In genomic region chr11:46127621-46128547, GRCm38 (mm10) we compare ENCODE assay signal across 8 mouse cellular contexts. TPM values are rescaled to one million over a fixed set of nuclear protein-coding genes. Genes with fewer than 3 reads are reported as not detected.
A peak's percentile ranks its signal among the peaks of the same experiment; 100 is the strongest.
DNase-seq lines count a peak whose midpoint lies in the region; ATAC-seq and TF ChIP-seq lines count a peak whose summit lies in the region.

No protein-coding gene starts in this region.

- no peaks in the 10 kb centered on the region; the same call in 1 of the 2 replicates for H3K4me1 ChIP-seq in thymus, adult 2 months (replicated peaks; ENCODE audit: control insufficient read depth, insufficient read depth, low read length)
- no peaks in the 10 kb centered on the region for H3K4me1 ChIP-seq in lung, embryonic 14.5 days (ENCODE audit: insufficient read depth)
- no peaks in the 10 kb centered on the region for H3K4me1 ChIP-seq in stomach, embryonic 14.5 days (ENCODE audit: control insufficient read depth, insufficient read depth, low read length)
- H3K4me1 ChIP-seq in midbrain, embryonic 13.5 days (replicated peaks) = no peaks in the 10 kb centered on the region
- no peaks in the 10 kb centered on the region for H3K4me1 ChIP-seq in midbrain, postnatal 0 days (ENCODE audit: insufficient read depth, low read length)

- no peak for TF ChIP-seq CTCF in thymus, adult 2 months (IDR thresholded peaks at IDR 0.05; ENCODE audit: borderline replicate concordance, control insufficient read depth, extremely low read depth, insufficient read depth, low read length, poor library complexity)
- no peak for TF ChIP-seq CTCF in lung, embryonic 14.5 days (IDR thresholded peaks at IDR 0.05; ENCODE audit: low read depth)
- no peak for TF ChIP-seq CTCF in midbrain, postnatal 0 days (IDR thresholded peaks at IDR 0.05)

- no peaks in the 10 kb centered on the region for H3K9me3 ChIP-seq in lung, embryonic 14.5 days (ENCODE audit: low read depth, low read length)
- H3K9me3 ChIP-seq in stomach, embryonic 14.5 days (ENCODE audit: control insufficient read depth, low read depth, low read length) = no peaks in the 10 kb centered on the region
- H3K9me3 ChIP-seq in midbrain, embryonic 13.5 days = no peaks in the 10 kb centered on the region
- H3K9me3 ChIP-seq in midbrain, postnatal 0 days (ENCODE audit: low read length) = no peaks in the 10 kb centered on the region

- H3K9ac ChIP-seq in lung, embryonic 14.5 days = no peak overlapping the region
- H3K9ac ChIP-seq in stomach, embryonic 14.5 days (replicated peaks; ENCODE audit: low read depth, low read length) = no peak overlapping the region
- H3K9ac ChIP-seq in midbrain, embryonic 13.5 days (replicated peaks) = no peak overlapping the region
- no peak overlapping the region for H3K9ac ChIP-seq in midbrain, postnatal 0 days (replicated peaks; ENCODE audit: low read length, poor library complexity, severe bottlenecking)

- no peak for TF ChIP-seq POLR2A in thymus, adult 2 months (IDR thresholded peaks at IDR 0.05; ENCODE audit: control insufficient read depth, extremely low read depth, insufficient read depth, low read length, poor library complexity)

- no peaks in the 10 kb centered on the region for H3K27me3 ChIP-seq in thymus, adult 2 months (ENCODE audit: control insufficient read depth, insufficient read depth, low read length)
- no peaks in the 10 kb centered on the region for H3K27me3 ChIP-seq in lung, embryonic 14.5 days (ENCODE audit: insufficient read depth, low read length)
- no peaks in the 10 kb centered on the region for H3K27me3 ChIP-seq in stomach, embryonic 14.5 days (ENCODE audit: control insufficient read depth, insufficient read depth, low read length)
- H3K27me3 ChIP-seq in midbrain, embryonic 13.5 days = no peaks in the 10 kb centered on the region
- no peaks in the 10 kb centered on the region for H3K27me3 ChIP-seq in midbrain, postnatal 0 days (ENCODE audit: insufficient read depth, low read length)

- no peak overlapping the region for H3K4me3 ChIP-seq in thymus, adult 2 months (ENCODE audit: control insufficient read depth, insufficient read depth, low read length)
- H3K4me3 ChIP-seq in lung, embryonic 14.5 days (ENCODE audit: low read depth, low read length) = no peak overlapping the region
- H3K4me3 ChIP-seq in stomach, embryonic 14.5 days (ENCODE audit: low read depth, low read length) = no peak overlapping the region
- no peak overlapping the region for H3K4me3 ChIP-seq in midbrain, embryonic 13.5 days (replicated peaks)
- no peak overlapping the region for H3K4me3 ChIP-seq in midbrain, postnatal 0 days (ENCODE audit: low read depth, low read length)

- H3K36me3 ChIP-seq in thymus, adult 2 months (ENCODE audit: control insufficient read depth, insufficient read depth, low read length) = no peaks in the 10 kb centered on the region
- peaks cover 70% of the 10 kb centered on the region for H3K36me3 ChIP-seq in lung, embryonic 14.5 days (ENCODE audit: insufficient read depth)
- peaks cover 23% of the 10 kb centered on the region for H3K36me3 ChIP-seq in stomach, embryonic 14.5 days (ENCODE audit: control insufficient read depth, insufficient read depth, low read length)
- peaks cover 56% of the 10 kb centered on the region for H3K36me3 ChIP-seq in midbrain, embryonic 13.5 days
- H3K36me3 ChIP-seq in midbrain, postnatal 0 days (ENCODE audit: insufficient read depth, low read length) = peaks cover 16% of the 10 kb centered on the region

- peak; percentile 45 for ATAC-seq in lung, embryonic 14.5 days (ENCODE audit: insufficient read depth)
- peak; percentile 54; the same call in 1 of the 2 replicates for ATAC-seq in stomach, embryonic 14.5 days (ENCODE audit: insufficient number of reproducible peaks, insufficient read depth, low FRiP score, low read depth)
- no peak for ATAC-seq in midbrain, embryonic 13.5 days
- no peak for ATAC-seq in midbrain, postnatal 0 days (ENCODE audit: low FRiP score)

- no peak for DNase-seq in thymus, adult 2 months
- DNase-seq in thymus, postnatal 25 days = no peak
- peak; percentile 57 to 71 for DNase-seq in heart, postnatal 36 days
- peak; percentile 34 for DNase-seq in lung, embryonic 14.5 days
- DNase-seq in cerebellum, postnatal 25 days = no peak
- DNase-seq in midbrain, postnatal 0 days (ENCODE audit: low spot score) = no peak

- intact Hi-C loops in heart, postnatal 36 days (cut with DNase I) = loop anchor here (1.0 to 5.0 kb wide), 3 partner anchors 76 to 181 kb away; partner anchors contain the start of gene Gm12166

- no peak overlapping the region for H3K4me2 ChIP-seq in lung, embryonic 14.5 days
- H3K4me2 ChIP-seq in stomach, embryonic 14.5 days (replicated peaks; ENCODE audit: low read depth, low read length) = no peak overlapping the region
- no peak overlapping the region for H3K4me2 ChIP-seq in midbrain, embryonic 13.5 days (replicated peaks)
- H3K4me2 ChIP-seq in midbrain, postnatal 0 days (ENCODE audit: low read depth, low read length, poor library complexity, severe bottlenecking) = no peak overlapping the region

- peak overlapping the region; percentile 30; the same call in 1 of the 2 replicates for H3K27ac ChIP-seq in thymus, adult 2 months (ENCODE audit: control insufficient read depth, insufficient read depth, low read length)
- 0 out of 2 replicates have a peak overlapping the region, but pooled peaks have one; percentile 12 for H3K27ac ChIP-seq in lung, embryonic 14.5 days (ENCODE audit: low read depth)
- H3K27ac ChIP-seq in stomach, embryonic 14.5 days (ENCODE audit: low read length) = peak overlapping the region; percentile 58
- no peak overlapping the region for H3K27ac ChIP-seq in midbrain, embryonic 13.5 days
- no peak overlapping the region for H3K27ac ChIP-seq in midbrain, postnatal 0 days (ENCODE audit: low read depth, low read length)

- 75% methylated on average over 15 of the region's 15 CpGs for WGBS in thymus, adult 2 months
- 69% methylated on average over 15 of the region's 15 CpGs for WGBS in lung, embryonic 14.5 days
- WGBS in stomach, embryonic 14.5 days = 71% methylated on average over 15 of the region's 15 CpGs
- WGBS in midbrain, embryonic 13.5 days = 83% methylated on average over 15 of the region's 15 CpGs
- 88% methylated on average over 15 of the region's 15 CpGs for WGBS in midbrain, postnatal 0 days

RNA-seq across cellular contexts. Expression of gene Nipal4, which starts 38.4 kb away (rescaled TPM):
- 0.37 and 0.58 TPM in 2 replicates for polyA plus RNA-seq in thymus, adult 2 months (2012; rRNA removed)
- total RNA-seq in heart, postnatal 36 days (2021) = under 1 TPM; 0.08 to 0.11 TPM
- 1.5 and 1.8 TPM in 2 replicates for polyA plus RNA-seq in lung, embryonic 14.5 days (2014; fragmentation: Nextera tagmentation; extraction: Ambion mirVana)
- 4.0 and 5.1 TPM in 2 replicates for polyA plus RNA-seq in stomach, embryonic 14.5 days (2014; fragmentation: Nextera tagmentation; extraction: Ambion mirVana)
- polyA plus RNA-seq in midbrain, embryonic 13.5 days (2015; fragmentation: Nextera tagmentation; extraction: Ambion mirVana) = 0.63 and 1.1 TPM in 2 replicates
- 0.27 and 0.33 TPM in 2 replicates for total RNA-seq in midbrain, postnatal 0 days (2014; rRNA removed)
- 0.10 and 0.17 TPM in 2 replicates for polyA plus RNA-seq in midbrain, postnatal 0 days (2015; fragmentation: Nextera tagmentation; extraction: Ambion mirVana)

Comparison
In these comparisons a context has a peak if more than half of its experiments do, and no peak if none do; other contexts are left out.
1. DNase-seq: peak in heart, postnatal 36 days (2 of 2) and lung, embryonic 14.5 days (single experiment); none in thymus, adult 2 months (single experiment), thymus, postnatal 25 days (single experiment), cerebellum, postnatal 25 days (0 of 2) and midbrain, postnatal 0 days (single experiment).
2. H3K27ac ChIP-seq: peak in thymus, adult 2 months (single experiment), lung, embryonic 14.5 days (single experiment) and stomach, embryonic 14.5 days (single experiment); none in midbrain, embryonic 13.5 days (single experiment) and midbrain, postnatal 0 days (single experiment).
3. ATAC-seq: peak in lung, embryonic 14.5 days (single experiment) and stomach, embryonic 14.5 days (single experiment); none in midbrain, embryonic 13.5 days (single experiment) and midbrain, postnatal 0 days (single experiment).